Mouse (Mus musculus) left cerebral cortex, postnatal 36 days (tissue): ENCODE results near the gene Ankrd63. TPM values are rescaled to one million over a fixed set of nuclear protein-coding genes. Genes with fewer than 3 reads are reported as not detected.
"Not testable (repeated sequence)": the region's sequence is repeated elsewhere in the genome, so short reads cannot be mapped to it uniquely, and the experiment has no call there.

Experiments used
- DNase-seq, 2 experiments: peaks; one replicate each; pipeline ENCODE4 v3.0.0; 2021 to 2022; ENCODE audit warnings: low spot score in 2 of 2, mixed read lengths in 1 of 2
- intact Hi-C: fragments of 180-260 bp; cut with DNase I; formaldehyde crosslinking; loops from one replicate; pipeline ENCODE4 v1.15.1; 2025
- total RNA-seq, 2 experiments: library from RNA; stranded (reverse); gene quantifications; 2 replicates each; pipeline ENCODE4 v1.2.3; 2021

The Ankrd63 gene
- total RNA-seq, 2 experiments from 2014 or later = 20.0 to 32.2 TPM

DNA sequence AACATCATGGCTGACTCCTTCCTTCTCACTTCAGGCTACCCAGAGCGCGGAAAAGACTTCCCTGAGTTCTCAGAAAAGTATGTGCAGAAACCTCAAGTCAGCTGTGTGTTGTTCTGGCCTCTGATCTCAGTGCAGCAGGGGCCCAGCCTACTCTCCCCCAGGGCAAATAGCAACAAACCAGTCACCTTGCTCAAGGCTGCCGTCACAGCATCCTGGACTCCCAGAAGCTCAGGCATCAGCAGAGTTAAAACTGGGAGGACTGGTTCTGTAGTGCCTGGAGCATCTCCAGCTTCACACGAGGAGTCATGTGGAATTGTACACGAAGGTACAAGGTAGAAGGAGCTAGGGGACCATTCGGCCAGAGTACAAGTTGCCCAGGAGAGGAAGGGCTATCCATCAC lies 34.5 kb downstream of the Ankrd63 start:
- intact Hi-C loops = no loop called here
- DNase-seq = no peak

GRCm38 (mm10) chr2:118667181-118667580 lies 36.6 kb downstream of the Ankrd63 start:
- DNase-seq = no peak
- intact Hi-C loops = no loop called here

DNA sequence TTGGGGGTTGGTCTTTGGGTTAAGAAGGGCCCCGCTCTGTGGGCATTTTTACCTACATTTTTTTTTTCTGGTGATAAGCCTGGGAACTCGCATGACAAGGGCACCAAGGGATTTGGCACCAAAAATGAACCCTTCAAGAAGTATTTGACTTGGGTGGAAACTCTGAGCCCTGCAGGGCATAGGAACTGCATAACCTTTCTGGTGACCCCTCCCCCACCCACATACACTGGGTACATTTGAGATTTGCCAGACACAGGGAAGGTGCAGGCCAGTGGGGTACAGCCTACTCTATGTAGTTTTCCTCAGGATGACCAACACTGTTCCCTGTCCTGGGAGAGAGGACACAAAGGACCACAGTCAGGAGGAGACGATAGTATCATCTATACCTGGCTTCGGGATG lies 38.1 kb downstream of the Ankrd63 start:
- no peak for DNase-seq

DNA sequence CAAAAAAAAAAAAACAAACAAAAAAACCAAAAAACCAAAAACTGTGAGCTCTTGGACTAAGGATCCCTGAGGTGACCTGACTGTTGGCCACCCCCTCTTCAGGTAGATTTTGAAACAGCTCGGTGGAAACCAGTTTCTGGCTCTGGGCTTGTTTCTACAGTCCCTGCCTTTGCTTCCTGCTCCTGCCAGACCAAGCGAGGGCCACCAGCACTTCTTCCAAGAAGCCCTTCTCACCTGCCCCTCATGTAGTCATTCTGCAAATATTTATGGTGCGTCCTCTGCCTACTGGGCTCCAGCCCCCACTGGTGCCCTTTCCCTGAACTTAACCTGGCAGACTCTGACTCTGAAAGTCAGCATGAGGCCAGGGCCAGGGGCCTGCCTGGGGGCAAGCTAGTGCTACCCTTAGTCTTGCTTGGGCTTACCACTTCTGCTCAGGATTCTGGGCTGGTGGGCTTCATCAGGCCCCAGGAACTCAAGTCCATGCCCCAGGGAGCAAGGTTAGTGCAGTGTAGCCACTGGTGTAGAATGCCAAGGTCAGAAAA lies 38.7 kb downstream of the Ankrd63 start:
- no peak for DNase-seq
- intact Hi-C loops = loop anchor here (5.0 kb wide), 1 partner anchor 37 kb away; the partner anchor contains the start of gene Ankrd63

More for the DNA sequence above, 38.1 kb downstream of the Ankrd63 start:
- intact Hi-C loops = no loop called here

DNA sequence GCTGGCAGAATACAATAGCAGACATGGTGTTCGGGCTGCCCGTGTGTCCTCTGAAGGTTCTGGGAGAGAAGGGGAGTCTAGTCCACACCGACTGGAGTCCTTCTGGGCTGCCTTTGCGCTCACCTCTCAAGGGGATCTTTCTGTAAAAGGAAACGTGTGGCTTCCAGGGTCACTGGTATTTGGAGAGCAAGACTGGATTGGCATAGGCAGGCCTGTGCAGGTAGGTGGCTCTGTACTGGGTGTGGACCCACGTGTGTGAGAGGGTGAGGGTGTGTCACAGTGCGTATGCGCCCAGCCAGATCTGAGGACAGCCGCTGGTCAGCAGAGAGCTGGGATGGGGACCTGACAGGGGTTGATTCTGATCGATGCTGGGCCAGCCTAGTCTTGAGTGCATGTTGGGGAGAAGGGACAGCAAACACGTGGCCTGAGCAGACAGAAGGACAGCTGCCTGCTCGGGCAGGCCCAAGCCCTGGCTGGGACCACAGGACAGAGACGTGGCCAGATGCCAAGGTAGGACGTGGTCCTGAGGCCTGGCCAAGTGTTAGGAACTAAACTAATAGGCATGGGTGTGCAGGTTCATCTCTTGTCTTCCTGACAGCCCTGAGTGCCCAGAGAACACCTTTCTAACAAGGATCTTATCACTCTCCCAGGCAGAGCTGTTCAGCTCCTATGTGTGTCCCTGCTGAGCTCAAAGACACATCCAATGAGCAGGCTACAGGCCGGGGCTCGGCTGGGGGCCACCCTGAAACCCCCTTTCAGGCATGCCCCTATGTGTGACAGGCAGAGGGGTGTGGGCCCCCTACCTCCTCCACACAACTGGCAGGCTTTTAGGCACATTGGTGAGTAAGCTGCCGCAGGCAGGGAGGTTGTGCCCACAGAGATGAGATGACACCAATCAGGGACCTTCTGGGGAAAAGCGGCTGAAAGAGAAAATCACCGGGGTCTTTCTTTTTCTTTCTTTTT lies 39.7 kb downstream of the Ankrd63 start:
- DNase-seq = peak; percentile 44
- intact Hi-C loops = loop anchor here (5.0 kb wide), 1 partner anchor 38 kb away; the partner anchor contains the start of gene Ankrd63

GRCm38 (mm10) chr2:118662902-118663803 lies 40.6 kb downstream of the Ankrd63 start, which contains the start of gene Pak6:
Gene Pak6 (plus strand): TSS chr2:118663303.
- peak; percentile 70 to 76 for DNase-seq
- intact Hi-C loops = loop anchor here (5.0 kb wide), 1 partner anchor 39 kb away; the partner anchor contains the start of gene Ankrd63

- intact Hi-C loops = loop anchor here (5.0 kb wide), 1 partner anchor 40 kb away; the partner anchor contains the start of gene Ankrd63
- DNase-seq = no peak
These were observed 41.9 kb downstream of the Ankrd63 start for GRCm38 (mm10) chr2:118661891-118662290.

DNA sequence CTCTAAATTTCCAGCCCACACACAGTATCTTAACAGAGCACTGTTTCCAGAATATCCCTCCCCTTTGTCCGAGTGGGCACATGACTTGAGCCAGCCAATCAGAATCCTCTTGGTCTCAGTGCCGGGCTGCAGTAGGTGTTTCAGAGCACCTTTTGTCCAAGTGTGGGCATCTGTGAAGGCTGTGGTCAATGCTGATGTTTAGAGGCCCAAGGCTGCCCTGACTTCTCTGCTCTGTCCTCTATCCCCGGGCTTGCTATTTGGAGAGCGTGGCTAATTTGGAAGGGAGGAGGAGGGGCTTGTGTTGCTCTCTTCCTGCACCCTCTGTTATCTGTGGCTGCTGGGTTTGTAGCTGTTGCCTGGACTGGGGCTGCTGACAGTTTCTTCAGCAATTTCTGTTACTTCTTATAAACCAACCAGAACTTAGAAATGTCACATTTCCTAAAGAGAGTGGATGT lies 43.7 kb downstream of the Ankrd63 start:
- intact Hi-C loops = loop anchor here (5.0 kb wide), 1 partner anchor 42 kb away; the partner anchor contains the start of gene Ankrd63
- peak; percentile 35 to 49 for DNase-seq

- intact Hi-C loops = no loop called here
- no peak for DNase-seq
These were observed 44.3 kb downstream of the Ankrd63 start for GRCm38 (mm10) chr2:118659493-118659892.

GRCm38 (mm10) chr2:118659077-118659476 lies 44.7 kb downstream of the Ankrd63 start:
- peak; percentile 38 to 43 for DNase-seq
- intact Hi-C loops = no loop called here

DNA sequence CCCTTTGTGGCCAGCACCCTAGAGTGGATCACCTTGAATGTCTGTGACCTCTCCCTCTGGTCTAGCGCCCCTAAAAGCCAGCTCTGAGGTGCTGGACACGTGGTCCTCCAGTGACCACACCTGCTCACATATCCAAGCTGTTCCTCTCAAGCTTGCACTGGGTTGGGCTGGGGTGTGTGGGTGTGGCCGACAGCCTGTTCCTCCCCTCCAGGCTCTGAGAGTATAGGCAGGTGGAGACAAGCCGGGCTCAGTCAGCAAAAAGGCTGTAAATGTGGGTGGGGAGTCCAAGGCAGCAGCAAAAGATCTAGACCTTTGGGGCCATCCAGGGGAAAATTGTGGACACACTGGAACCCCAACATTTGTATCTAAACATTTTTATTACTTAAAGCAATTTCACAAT lies 45.3 kb downstream of the Ankrd63 start:
- intact Hi-C loops = no loop called here
- DNase-seq = no peak

DNA sequence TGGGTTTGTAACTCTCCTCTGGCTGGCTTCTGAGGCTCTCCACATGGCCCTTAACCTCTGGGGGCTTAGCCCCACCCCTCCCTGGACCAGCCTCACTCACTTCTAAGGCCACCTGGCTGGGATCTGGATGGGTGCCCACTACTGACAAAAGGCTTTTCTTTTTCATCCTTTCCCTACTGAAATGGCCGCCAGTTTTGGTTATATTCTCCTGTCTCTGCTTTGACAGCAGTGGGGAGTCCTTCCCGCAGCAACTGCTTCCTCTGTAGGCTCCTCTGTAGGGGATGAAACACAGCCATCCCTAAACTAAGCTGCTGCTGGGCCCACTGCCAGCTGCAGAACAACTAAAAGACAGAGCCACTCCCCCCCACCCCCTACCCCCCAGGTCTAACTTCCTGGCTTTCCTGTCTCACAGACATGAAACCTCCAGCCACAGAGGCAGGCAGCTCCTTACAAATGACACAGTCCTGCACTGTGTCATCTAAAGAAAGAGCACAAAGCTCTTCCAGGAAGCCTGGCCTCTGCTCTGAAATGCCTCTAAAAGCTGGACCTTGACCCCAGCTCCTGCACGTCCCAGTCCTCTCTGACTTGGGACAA lies 47.0 kb downstream of the Ankrd63 start:
- no peak for DNase-seq
- intact Hi-C loops = no loop called here

- intact Hi-C loops, DNase-seq: not testable (repeated sequence)
These were observed 53.1 kb downstream of the Ankrd63 start for GRCm38 (mm10) chr2:118650697-118651096.

Other genes starting within 250 kb of the Ankrd63 start
- 100 to 1,000 TPM; 136 to 158 TPM for gene Srp14, start 224.3 kb downstream of the Ankrd63 start, total RNA-seq
- 1 to 10 TPM; 4.8 to 5.8 TPM for gene Bmf, start 154.3 kb downstream of the Ankrd63 start, total RNA-seq
- 1 to 10 TPM in 1 of 2 experiments, under 1 TPM in 1; 0.42 to 2.3 TPM for gene Bub1b, start 105.8 kb downstream of the Ankrd63 start, total RNA-seq
- 100 to 1,000 TPM in 1 of 2 experiments, 10 to 100 TPM in 1; 83.4 to 104 TPM for gene Pak6, start 40.7 kb downstream of the Ankrd63 start, total RNA-seq
- gene Plcb2, start 24.5 kb upstream of the Ankrd63 start, total RNA-seq = 1 to 10 TPM; 2.4 to 3.4 TPM
- gene Inafm2, start 41.8 kb upstream of the Ankrd63 start, total RNA-seq = 10 to 100 TPM; 41.5 to 43.0 TPM
- gene Ccdc9b, start 58.7 kb upstream of the Ankrd63 start, total RNA-seq = 1 to 10 TPM; 4.8 to 5.5 TPM
- not detected for gene Phgr1, start 68.8 kb upstream of the Ankrd63 start, total RNA-seq
- 100 to 1,000 TPM; 187 to 192 TPM for gene Disp2, start 75.8 kb upstream of the Ankrd63 start, total RNA-seq
- 1 to 10 TPM; 1.2 to 1.6 TPM for gene Knstrn, start 110.0 kb upstream of the Ankrd63 start, total RNA-seq
- gene Ivd, start 158.0 kb upstream of the Ankrd63 start, total RNA-seq = 10 to 100 TPM; 58.2 to 73.7 TPM
- gene Bahd1, start 196.4 kb upstream of the Ankrd63 start, total RNA-seq = 10 to 100 TPM; 40.4 to 45.0 TPM
- gene Chst14, start 222.5 kb upstream of the Ankrd63 start, total RNA-seq = 1 to 10 TPM; 1.5 to 2.0 TPM